Mouse (Mus musculus) neural tube, embryonic 14.5 days (tissue): Measurements from ENCODE around the gene Gdf15. TPM values are rescaled to one million over a fixed set of nuclear protein-coding genes. Genes with fewer than 3 reads are reported as not detected.

Source experiments
- ATAC-seq: fragments of 200-750 bp; cut with Nextera tagmentation; 2 replicates; pipeline ENCODE4 v1.8.0; 2017; ENCODE audit warnings: low read depth, mild to moderate bottlenecking, moderate TSS enrichment, moderate library complexity
- H3K27ac ChIP-seq: fragments of 300-500 bp; sonication (generic); 2 replicates; pipeline ENCODE4 v1.5.1; 2014; ENCODE audit warnings: low read depth, mild to moderate bottlenecking, control low read depth, low read length, moderate library complexity, mixed read lengths
- H3K27me3 ChIP-seq: fragments of 300-500 bp; sonication (generic); 2 replicates; pipeline ENCODE4 v1.6.1; 2014; ENCODE audit warnings: low read length; ENCODE audit not compliant: control insufficient read depth, insufficient read depth
- H3K36me3 ChIP-seq: fragments of 300-500 bp; sonication (generic); 2 replicates; pipeline ENCODE4 v1.6.1; 2014; ENCODE audit warnings: low read length, mixed read lengths; ENCODE audit not compliant: control insufficient read depth, insufficient read depth
- H3K4me1 ChIP-seq: fragments of 300-500 bp; sonication (generic); 2 replicates; pipeline ENCODE4 v1.6.1; 2014; ENCODE audit warnings: low read length; ENCODE audit not compliant: control insufficient read depth, insufficient read depth
- H3K4me2 ChIP-seq: fragments of 300-500 bp; sonication (generic); 2 replicates; pipeline ENCODE4 v1.6.1; 2014; ENCODE audit warnings: mild to moderate bottlenecking, low read depth, low read length, control low read depth
- H3K4me3 ChIP-seq: fragments of 300-500 bp; sonication (generic); 2 replicates; pipeline ENCODE4 v1.5.1; 2014; ENCODE audit warnings: low read depth, low read length, control low read depth, mixed read lengths
- H3K9ac ChIP-seq: fragments of 300-500 bp; sonication (generic); replicated peaks from 2 replicates; pipeline ENCODE4 v1.6.1; 2014; ENCODE audit warnings: low read depth, mild to moderate bottlenecking, control low read depth, low read length, mixed read lengths
- H3K9me3 ChIP-seq: fragments of 300-500 bp; sonication (generic); 2 replicates; pipeline ENCODE4 v1.6.1; 2016; ENCODE audit warnings: low read length; ENCODE audit not compliant: control insufficient read depth
- WGBS: fragments of 180-500 bp; shearing (Covaris S2); extraction: QIAGEN DNeasy Blood & Tissue Kit; methylation state at CpG from one replicate; pipeline ENCODE4 v1.1.7; 2014; 5-methylcytosine and 5-hydroxymethylcytosine counted together
- polyA plus RNA-seq: library from polyadenylated mRNA; unstranded; fragments of >200 nt; fragmentation: Nextera tagmentation; extraction: Ambion mirVana; gene quantifications from 2 replicates; pipeline ENCODE4 v1.2.1, GENCODE M21; 2014

Gdf15 gene
- polyA plus RNA-seq, 1 experiment from 2014 or later = 0.54 TPM

DNA sequence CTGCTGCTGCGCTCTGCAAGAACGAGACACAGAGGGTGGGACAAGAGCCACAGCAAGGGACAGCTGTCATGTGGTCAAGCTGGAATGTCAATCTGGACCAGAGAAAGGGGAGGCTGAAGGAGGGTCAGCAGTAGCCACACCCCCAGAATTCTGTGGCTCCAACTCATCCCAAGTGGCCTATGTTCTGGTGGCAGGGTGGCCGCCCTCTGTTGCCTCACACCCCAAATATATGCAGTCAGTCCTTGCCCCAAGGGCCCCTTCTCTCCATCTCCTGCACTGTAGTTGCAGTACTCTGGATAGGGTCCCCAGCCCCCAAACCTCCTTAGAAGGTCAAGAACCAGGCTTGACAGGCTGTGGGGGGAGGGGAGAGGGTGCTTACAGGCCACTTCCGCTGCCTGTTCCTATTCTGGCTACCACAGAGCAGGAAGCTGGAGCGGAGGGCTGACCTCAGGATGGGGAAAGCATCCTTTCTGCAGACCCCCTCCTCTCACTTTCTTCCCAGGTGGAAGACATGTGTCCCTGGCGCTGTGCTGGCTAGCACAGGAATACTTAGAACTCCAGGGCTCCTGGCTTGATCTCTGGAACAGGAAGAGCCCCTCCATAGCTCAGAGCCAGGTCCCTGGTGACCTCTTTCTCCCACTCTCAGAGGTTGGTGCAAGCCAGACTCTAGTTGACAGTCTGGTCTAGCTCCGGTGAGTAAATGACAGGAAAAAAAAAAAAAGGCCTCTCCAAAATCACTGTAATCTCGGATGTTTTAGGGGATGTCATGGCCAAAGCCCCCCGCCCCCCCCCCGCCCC, 31.6 kb downstream of the Gdf15 start:
- Histone ChIP-seq H3K4me2 (peak overlapping the region; percentile 43), H3K9me3 (no peaks in the 10 kb centered on the region), H3K4me1 (peaks cover 41% of the 10 kb centered on the region), H3K27me3 (no peaks in the 10 kb centered on the region), H3K27ac (peak overlapping the region; percentile 58), H3K36me3 (no peaks in the 10 kb centered on the region; the same call in 1 of the 2 replicates), H3K4me3 (no peak overlapping the region), H3K9ac (no peak overlapping the region; the same call in 1 of the 2 replicates)
- WGBS = 17% methylated on average over 10 of the region's 10 CpGs
- ATAC-seq = no peak

GRCm38 (mm10) chr8:70599507-70600290, 32.6 kb downstream of the Gdf15 start:
- Histone ChIP-seq H3K27me3 (no peaks in the 10 kb centered on the region), H3K9ac (no peak overlapping the region), H3K9me3 (no peaks in the 10 kb centered on the region), H3K4me3 (no peak overlapping the region), H3K27ac (no peak overlapping the region), H3K36me3 (no peaks in the 10 kb centered on the region; the same call in 1 of the 2 replicates), H3K4me1 (peaks cover 49% of the 10 kb centered on the region), H3K4me2 (no peak overlapping the region)
- no peak for ATAC-seq
- 86% methylated on average over 12 of the region's 12 CpGs for WGBS

DNA sequence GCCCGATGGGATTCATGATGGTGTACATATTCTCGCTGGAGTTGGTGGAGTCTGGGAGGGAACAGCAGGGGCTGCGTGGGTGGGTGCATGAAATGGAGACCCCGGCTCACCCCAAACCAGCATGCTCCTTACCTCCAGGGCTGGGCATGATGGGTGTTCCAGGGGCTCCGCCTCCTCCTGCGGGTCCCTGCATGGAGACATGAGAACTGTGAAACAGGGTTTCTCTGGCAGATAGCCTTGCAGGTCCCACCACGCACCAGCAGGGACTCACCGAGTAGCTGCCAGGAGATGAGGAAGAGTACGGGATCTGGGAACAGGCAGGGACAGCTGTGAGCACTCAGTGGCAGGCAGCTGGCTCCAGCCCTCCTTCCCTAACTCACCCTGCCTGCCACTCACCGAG, 33.5 kb downstream of the Gdf15 start:
- Histone ChIP-seq H3K27ac (no peak overlapping the region), H3K9ac (no peak overlapping the region; the same call in 1 of the 2 replicates)

DNA sequence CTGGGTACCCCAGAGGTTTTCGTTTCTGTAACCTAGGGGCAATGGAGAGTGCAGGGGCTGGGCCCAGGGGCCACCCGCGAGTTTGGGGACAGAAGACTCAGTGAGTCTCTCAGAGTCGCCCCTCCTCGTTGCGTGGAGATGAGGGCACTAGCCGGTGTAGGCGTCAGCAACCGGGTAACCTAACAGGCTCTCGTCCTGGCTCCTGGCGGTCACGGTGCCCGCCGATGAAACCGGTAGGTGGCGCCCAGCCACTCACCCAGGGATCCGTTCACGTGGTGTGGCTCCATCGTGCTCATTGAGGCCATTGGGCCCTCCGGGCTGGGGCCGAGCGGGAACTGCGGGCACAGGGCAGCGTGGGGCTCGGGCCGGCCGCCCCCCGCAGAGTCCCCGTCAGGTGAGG, 34.0 kb downstream of the Gdf15 start:
- Histone ChIP-seq H3K27ac (no peak overlapping the region), H3K4me2 (peak overlapping the region; percentile 68), H3K9me3 (no peaks in the 10 kb centered on the region), H3K4me3 (peak overlapping the region; percentile 31), H3K27me3 (no peaks in the 10 kb centered on the region), H3K4me1 (peaks cover 54% of the 10 kb centered on the region), H3K36me3 (no peaks in the 10 kb centered on the region; the same call in 1 of the 2 replicates), H3K9ac (peak overlapping the region; percentile 58)
- ATAC-seq = peak; percentile 10; the same call in 1 of the 2 replicates
- WGBS = under 1% methylated on average over 28 of the region's 29 CpGs

More for the DNA sequence above, 33.5 kb downstream of the Gdf15 start:
- Histone ChIP-seq H3K4me2 (peak overlapping the region; percentile 68), H3K4me3 (peak overlapping the region; percentile 31), H3K27me3 (no peaks in the 10 kb centered on the region), H3K4me1 (peaks cover 52% of the 10 kb centered on the region), H3K9me3 (no peaks in the 10 kb centered on the region), H3K36me3 (no peaks in the 10 kb centered on the region; the same call in 1 of the 2 replicates)
- 16% methylated on average over 10 of the region's 10 CpGs for WGBS
- no peak for ATAC-seq

GRCm38 (mm10) chr8:70597417-70598272, 34.6 kb downstream of the Gdf15 start:
- Histone ChIP-seq H3K27me3 (no peaks in the 10 kb centered on the region), H3K4me2 (peak overlapping the region; percentile 68), H3K27ac (no peak overlapping the region), H3K9ac (peak overlapping the region; percentile 58), H3K4me3 (peak overlapping the region; percentile 31), H3K4me1 (peaks cover 54% of the 10 kb centered on the region), H3K9me3 (no peaks in the 10 kb centered on the region), H3K36me3 (no peaks in the 10 kb centered on the region; the same call in 1 of the 2 replicates)
- 4% methylated on average over 44 of the region's 68 CpGs for WGBS
- no peak for ATAC-seq

DNA sequence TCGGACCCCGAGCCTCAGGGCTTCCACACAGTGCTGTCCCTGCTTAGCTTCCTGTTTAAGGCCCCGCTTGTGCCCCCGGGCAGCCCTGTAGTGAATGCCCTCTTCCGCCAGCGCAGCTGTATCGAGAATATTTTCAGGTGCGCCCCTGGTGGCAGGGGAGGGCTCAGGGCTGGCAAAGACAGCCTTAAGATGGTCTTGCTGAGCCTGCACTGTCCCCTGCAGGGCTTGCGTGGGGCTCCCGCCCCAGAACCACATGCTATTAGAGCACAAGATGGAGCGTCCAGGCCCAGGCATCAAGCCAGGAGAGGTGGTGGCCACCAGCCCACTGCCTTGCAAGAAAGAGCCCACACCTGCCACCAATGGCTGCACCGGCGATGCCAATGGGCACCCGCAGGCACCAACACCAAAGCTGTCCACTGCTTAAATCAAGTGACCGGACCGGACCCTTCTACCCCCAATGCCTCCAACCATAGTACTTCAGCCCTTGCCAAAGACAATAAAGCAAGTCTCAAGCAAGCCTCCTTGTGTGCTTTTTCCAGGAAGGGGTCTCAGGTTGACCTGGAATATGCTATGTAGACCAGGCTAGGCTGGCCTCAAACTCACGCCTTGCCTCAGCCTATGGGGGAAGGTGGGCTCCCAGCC, 35.4 kb downstream of the Gdf15 start:
- Histone ChIP-seq H3K27ac (no peak overlapping the region), H3K4me1 (peaks cover 54% of the 10 kb centered on the region), H3K9ac (no peak overlapping the region), H3K4me2 (peak overlapping the region; percentile 68), H3K27me3 (no peaks in the 10 kb centered on the region), H3K9me3 (no peaks in the 10 kb centered on the region), H3K36me3 (no peaks in the 10 kb centered on the region; the same call in 1 of the 2 replicates), H3K4me3 (no peak overlapping the region)
- 83% methylated on average over 17 of the region's 17 CpGs for WGBS
- ATAC-seq = no peak

GRCm38 (mm10) chr8:70596216-70596615, 36.0 kb downstream of the Gdf15 start:
- H3K4me1 ChIP-seq = peaks cover 50% of the 10 kb centered on the region
- H3K4me3 ChIP-seq = no peak overlapping the region
- H3K9ac ChIP-seq = no peak overlapping the region
- WGBS = 94% methylated on average over 18 of the region's 18 CpGs
- no peaks in the 10 kb centered on the region for H3K9me3 ChIP-seq
- no peaks in the 10 kb centered on the region; the same call in 1 of the 2 replicates for H3K36me3 ChIP-seq
- H3K4me2 ChIP-seq = no peak overlapping the region
- no peaks in the 10 kb centered on the region for H3K27me3 ChIP-seq
- H3K27ac ChIP-seq = no peak overlapping the region
- no peak for ATAC-seq

- no peaks in the 10 kb centered on the region; the same call in 1 of the 2 replicates for H3K36me3 ChIP-seq
- no peak overlapping the region for H3K27ac ChIP-seq
- no peak overlapping the region for H3K9ac ChIP-seq
- H3K4me2 ChIP-seq = no peak overlapping the region
- H3K4me1 ChIP-seq = peaks cover 46% of the 10 kb centered on the region
- no peak for ATAC-seq
- no peaks in the 10 kb centered on the region for H3K9me3 ChIP-seq
- H3K27me3 ChIP-seq = no peaks in the 10 kb centered on the region
- 97% methylated on average over 12 of the region's 12 CpGs for WGBS
- H3K4me3 ChIP-seq = peak overlapping the region; percentile 62; the same call in 1 of the 2 replicates
Measured at GRCm38 (mm10) chr8:70595811-70596210, 36.4 kb downstream of the Gdf15 start.
